Mouse (Mus musculus) skeletal muscle tissue, adult 2 months (tissue): ENCODE measurements at regions not wholly inside any gene's neighbourhood (a gene's known extent, or its start where the extent isn't known, plus 50 kb on each side); places are given as distances from the start of the nearest gene placed in this dataset.
A peak's percentile ranks its signal among the peaks of the same experiment; 100 is the strongest.
"Not testable (repeated sequence)": the region's sequence is repeated elsewhere in the genome, so short reads cannot be mapped to it uniquely, and the experiment has no call there.

ENCODE experiments used
- DNase-seq: peaks from one replicate; pipeline ENCODE4 v3.0.0-alpha.2; 2012; ENCODE audit warnings: low read depth, low spot score

DNA sequence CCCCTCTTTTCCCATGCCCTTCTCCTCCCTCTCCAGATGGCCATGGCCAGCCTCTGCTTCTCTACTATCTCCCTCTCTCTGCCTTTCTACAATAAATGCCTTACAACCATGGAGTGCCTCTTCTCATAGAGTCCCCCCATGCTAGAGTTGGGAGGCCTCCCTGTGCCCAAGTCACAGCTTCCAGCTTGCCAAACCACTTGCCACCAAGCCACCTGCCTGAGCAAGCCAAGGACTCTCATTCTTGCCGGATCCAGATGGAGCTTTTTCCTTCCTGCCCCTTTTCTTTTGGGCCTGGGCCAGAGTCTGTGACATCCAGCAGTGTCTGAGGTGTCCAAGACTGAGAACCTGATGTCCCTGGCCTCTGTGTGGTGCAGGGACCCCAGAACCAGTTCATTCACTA lies 367.4 kb upstream of the Arhgap42 start:
- no peak for DNase-seq

DNA sequence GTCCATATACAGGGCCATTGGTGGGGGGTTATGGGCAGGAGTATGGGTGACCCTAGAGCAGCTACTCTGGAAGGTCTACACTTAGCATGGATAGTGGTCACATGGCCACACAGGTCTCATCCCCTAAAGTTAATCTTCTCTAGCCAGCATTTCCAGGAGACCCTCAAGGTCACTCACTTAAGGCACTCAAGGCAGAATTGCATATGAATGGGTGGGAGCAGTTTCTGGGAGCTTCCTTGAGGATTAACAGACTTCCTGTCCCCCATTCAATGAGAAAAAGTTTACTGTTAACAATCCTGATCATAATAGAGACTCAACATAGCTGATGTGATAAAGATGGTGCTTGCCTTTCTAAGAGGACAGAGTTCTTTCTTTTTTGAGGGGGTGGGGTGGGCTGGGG lies 352.4 kb upstream of the Arhgap42 start:
- DNase-seq = no peak

GRCm38 (mm10) chr9:9583011-9583605 lies 344.2 kb upstream of the Arhgap42 start:
- DNase-seq = no peak

DNA sequence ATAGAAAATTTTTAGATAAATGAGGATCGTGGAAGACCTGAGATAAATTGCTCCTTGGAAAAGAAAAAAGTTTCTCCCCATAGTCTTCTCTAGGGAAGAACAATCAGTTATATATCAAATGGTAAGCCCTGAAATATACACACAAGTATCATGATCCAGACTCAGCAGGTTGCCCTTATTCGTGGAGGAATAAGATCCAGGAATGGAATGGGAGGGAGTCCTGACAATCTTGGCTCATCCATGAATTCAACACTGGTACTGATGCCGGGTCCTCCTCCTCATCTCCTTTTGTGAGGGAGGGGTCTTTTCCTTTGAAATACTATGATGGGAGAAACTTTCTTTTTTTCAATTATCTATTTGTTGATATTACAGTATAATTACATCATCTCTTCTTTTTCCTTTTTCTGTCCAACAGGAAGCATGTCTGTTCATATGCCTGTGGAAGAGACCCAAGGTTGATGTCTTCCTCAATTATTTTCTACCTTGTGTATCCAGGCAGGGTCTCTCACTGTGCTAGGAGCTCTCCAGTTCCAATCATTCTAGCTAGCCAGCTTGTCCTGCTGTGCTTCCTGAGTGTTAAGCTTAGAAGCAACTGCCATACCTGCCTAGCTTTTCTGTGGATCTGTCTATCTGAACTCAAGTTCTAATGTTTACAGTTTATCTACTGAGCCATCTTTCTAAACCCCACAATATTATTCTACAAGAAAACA lies 343.6 kb upstream of the Arhgap42 start:
- DNase-seq = no peak

GRCm38 (mm10) chr9:9568040-9568649 lies 329.2 kb upstream of the Arhgap42 start:
- no peak for DNase-seq

DNA sequence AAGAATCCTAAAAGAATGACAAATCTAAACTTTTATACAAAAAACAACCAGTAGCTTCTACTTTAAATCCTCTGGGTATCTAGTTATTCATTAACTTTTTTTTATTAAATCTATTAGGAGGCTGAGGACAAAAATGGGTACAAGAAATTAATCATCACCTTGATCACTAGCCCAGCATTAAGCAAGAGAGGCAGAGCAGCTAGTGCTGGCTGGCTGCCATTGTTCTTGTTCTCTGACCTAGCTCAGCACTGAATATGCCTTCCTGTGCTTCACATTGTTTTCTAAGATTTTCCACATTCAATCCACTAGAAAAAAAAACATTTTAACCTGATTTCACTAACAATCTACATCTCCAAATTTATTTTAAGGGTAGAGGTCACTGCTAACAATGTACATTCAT lies 325.6 kb upstream of the Arhgap42 start:
- no peak for DNase-seq

DNA sequence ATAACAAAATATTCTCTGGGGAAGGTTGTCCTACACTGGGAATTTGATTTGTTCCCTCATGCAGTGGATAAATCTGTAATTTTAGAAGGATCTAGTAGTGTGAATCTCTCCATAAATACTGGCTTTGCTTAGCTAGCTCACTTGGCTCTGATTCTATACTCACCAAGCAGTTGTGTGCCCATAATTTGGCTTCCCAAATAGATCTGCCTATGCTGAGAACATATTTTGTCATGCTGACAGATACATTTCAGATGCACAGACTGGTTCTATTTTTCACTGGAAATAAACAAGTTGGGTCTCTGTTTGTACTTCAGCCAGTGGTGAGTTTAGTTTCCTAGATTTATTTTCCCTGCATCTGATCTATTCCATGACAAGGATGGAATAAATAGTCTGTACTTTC lies 309.8 kb upstream of the Arhgap42 start:
- DNase-seq = no peak

DNA sequence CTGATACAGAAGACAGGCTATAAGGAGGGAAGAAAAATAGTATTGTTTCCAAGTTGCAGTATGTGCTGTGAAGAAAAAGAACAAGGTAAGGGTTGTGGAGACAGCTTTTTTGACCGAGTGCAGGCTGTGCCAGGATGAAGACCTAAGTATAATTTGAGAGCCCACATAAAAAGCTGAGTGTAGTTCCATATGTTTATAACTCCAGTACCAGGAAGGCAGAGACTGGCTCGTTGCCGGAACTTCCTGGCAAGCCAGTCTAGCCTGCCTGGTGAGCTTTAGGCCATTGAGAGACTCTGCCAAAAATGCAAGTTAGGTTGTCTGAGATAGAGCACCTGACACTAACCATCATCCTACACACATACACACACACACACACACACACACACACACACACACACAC lies 308.7 kb upstream of the Arhgap42 start:
- DNase-seq = no peak

DNA sequence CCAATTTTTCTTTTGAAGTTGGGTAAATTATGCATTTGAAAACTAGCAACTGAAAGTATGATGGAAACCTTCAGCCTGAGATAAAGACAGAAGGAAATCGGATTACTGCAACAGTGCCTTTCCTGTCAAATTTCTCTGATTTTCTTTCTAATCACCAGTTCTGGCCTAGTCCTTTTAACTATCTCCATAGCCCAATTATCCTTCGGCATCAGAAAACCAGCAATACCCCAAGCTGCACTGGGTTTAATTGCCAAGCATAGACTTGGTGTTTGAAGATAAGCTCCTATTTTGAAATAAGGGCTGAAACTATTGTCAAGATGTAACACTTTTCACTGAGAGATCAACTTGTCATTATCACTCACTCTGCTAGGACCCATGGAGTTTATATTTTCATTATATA lies 308.2 kb upstream of the Arhgap42 start:
- no peak for DNase-seq

- DNase-seq = no peak
These were observed 261.4 kb upstream of the Arhgap42 start for GRCm38 (mm10) chr9:9500345-9500744.

DNA sequence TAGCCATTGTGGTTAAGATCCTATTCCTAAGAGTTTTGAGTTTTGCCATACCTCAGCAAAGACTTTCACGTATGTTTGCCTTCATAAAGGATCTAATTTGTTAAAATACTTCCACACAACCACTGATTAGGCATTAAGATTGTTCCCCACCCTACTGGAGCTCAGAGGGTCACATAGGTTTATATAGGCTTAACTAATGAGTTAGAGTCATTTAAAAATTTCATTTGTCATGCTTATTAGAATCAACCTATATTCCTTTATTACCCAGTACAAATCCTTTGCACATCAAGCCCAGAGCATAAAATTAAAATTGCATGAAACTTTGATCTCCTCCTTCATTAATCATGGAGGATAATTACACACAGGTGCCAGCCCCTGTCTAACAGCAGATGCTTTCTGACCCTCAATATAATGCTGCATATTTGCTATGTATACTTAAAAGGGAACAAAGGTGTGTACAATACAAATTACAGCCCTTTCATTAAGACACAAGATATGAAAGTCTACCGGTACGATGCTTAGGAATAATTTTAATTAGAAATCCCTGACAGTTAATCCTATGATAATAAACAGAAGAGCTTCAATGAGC lies 254.8 kb upstream of the Arhgap42 start:
- DNase-seq = no peak

- no peak for DNase-seq
These were observed 238.2 kb upstream of the Arhgap42 start for GRCm38 (mm10) chr9:9477145-9477544.

GRCm38 (mm10) chr9:9475009-9475744 lies 236.3 kb upstream of the Arhgap42 start:
- DNase-seq = no peak

DNA sequence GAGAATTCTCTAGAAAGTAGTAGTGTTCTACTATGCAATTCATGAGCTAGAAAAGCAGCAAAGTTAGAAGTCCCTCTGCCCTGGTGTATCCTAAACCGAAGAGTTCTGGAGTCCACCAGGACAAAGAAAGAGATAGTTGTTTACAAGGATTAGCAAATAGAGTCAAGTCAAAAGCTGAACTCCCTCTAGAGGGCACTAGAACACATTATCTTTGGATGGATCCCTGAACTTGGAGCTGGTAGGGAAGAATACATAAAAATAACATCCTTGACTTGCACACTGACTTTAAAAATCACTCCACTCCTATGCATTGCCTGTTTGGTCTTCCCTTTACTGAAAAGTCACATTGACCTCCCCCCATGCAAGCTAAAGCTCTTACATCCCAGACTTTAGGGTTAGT lies 205.3 kb upstream of the Arhgap42 start:
- DNase-seq = no peak

GRCm38 (mm10) chr9:9420326-9420725 lies 181.4 kb upstream of the Arhgap42 start:
- DNase-seq = no peak

- DNase-seq = no peak
These were observed 173.7 kb upstream of the Arhgap42 start for GRCm38 (mm10) chr9:9412460-9413181.

DNA sequence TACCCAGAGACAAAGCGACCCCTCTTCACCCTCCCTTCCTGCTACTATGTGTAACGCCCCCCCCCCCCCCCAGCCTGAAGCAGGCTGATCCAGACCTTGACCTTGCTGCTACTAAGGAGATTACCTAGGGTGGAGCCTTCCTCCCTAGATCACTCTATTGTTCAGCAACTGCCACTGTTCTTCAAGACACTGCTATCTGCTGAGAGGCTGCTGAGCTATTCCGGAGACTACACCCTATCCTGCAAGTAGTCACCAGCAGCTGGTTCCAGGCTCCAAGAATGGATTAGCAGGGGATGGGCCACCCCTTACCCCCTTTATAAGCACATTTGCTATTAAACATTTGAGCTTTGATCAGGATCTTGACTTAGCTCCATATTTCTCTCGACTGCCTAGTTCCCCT lies 155.3 kb upstream of the Arhgap42 start:
- DNase-seq = not testable (repeated sequence)

DNA sequence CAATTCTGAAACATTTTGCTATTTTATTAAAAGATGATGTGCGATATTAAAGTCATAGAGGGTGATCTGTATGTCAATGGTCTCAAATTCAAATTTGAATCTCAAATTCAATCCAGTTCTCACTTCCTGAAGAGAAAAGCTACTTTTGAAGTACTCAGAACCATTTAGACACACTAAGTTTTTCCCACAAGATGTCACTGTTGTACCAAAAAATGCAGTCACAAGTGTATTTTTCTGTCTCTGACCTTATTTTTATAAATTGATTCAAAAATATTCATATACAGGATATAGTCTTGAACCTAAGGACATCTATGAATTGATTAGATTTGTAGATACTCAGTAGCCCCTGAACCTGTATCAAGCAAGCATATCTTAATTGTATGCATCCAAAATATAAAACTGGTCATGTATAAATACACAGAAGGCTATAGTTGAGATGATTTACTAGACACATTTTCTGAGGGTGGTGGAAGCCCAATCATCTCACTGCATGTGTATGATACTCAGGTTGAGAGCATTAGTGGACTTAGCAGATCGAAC lies 137.8 kb upstream of the Arhgap42 start:
- DNase-seq = no peak

DNA sequence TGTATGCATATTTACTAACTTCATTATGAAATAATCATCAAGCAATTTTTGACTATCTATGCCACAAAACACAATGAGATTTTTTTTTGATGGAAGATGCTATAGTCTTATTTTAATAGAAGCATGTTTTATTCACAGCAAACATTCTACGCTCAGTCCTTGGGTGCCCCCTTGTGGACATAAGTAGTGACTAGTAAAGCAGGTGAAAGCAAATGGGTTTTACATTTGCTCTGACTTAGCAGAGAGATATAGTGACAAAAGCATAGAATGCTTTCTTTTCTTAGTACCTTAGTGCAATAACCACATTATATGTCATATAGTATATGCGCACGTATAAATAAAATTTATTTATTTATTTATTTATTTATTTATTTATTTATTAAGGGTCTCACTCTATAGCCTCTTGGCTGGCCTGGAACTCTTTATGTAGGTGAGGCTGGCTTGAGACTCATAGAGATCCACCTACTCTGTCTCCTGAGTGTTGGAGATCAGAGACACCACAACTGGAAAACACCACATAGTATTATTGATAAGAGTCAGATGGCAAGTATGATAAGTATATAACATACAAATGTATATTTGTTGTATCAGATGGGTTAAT lies 136.5 kb upstream of the Arhgap42 start:
- peak; percentile 30 for DNase-seq

- DNase-seq = no peak
These were observed 133.7 kb upstream of the Arhgap42 start for GRCm38 (mm10) chr9:9372594-9372993.

GRCm38 (mm10) chr9:9368731-9369130 lies 129.8 kb upstream of the Arhgap42 start:
- DNase-seq = peak; percentile 7
